Mouse (Mus musculus) liver, embryonic 14.5 days (tissue): ENCODE data around the gene Ptpn20.

Experiments
- CTCF ChIP-seq: IDR thresholded peaks from 2 replicates; pipeline ENCODE4 v1.5.1; 2016; ENCODE audit warnings: antibody characterized with exemption, low read depth, control low read depth
- EP300 ChIP-seq: IDR thresholded peaks from 2 replicates; pipeline ENCODE4 v1.6.1; 2016; ENCODE audit warnings: antibody characterized with exemption, low read depth

GRCm38 (mm10) chr14:33539559-33540167 lies 49.3 kb upstream of the Ptpn20 start:
- no peak for TF ChIP-seq CTCF
- TF ChIP-seq EP300: no peak
